Mouse (Mus musculus): ENCODE results near the gene Tpd52l1. TPM values are rescaled to one million over a fixed set of nuclear protein-coding genes. Genes with fewer than 3 reads are reported as not detected.

The Tpd52l1 gene
- total RNA-seq, 1 experiment from 2014 or later = not detected

GRCm38 (mm10) chr10:31352845-31353427, 92.8 kb downstream of the Tpd52l1 start:
- no peak for ATAC-seq (ENCODE audit: extremely low read depth, insufficient number of reproducible peaks, low FRiP score, poor library complexity, severe bottlenecking)

GRCm38 (mm10) chr10:31351056-31351455, 94.7 kb downstream of the Tpd52l1 start:
- no peak for ATAC-seq (ENCODE audit: extremely low read depth, insufficient number of reproducible peaks, low FRiP score, poor library complexity, severe bottlenecking)

- ATAC-seq (ENCODE audit: extremely low read depth, insufficient number of reproducible peaks, low FRiP score, poor library complexity, severe bottlenecking) = no peak
Measured at GRCm38 (mm10) chr10:31346401-31346800, 99.4 kb downstream of the Tpd52l1 start.

GRCm38 (mm10) chr10:31336432-31336831, 109.3 kb downstream of the Tpd52l1 start:
- ATAC-seq (ENCODE audit: extremely low read depth, insufficient number of reproducible peaks, low FRiP score, poor library complexity, severe bottlenecking) = no peak

GRCm38 (mm10) chr10:31331225-31331775, 114.5 kb downstream of the Tpd52l1 start:
- no peak for ATAC-seq (ENCODE audit: extremely low read depth, insufficient number of reproducible peaks, low FRiP score, poor library complexity, severe bottlenecking)

- ATAC-seq (ENCODE audit: extremely low read depth, insufficient number of reproducible peaks, low FRiP score, poor library complexity, severe bottlenecking) = no peak
Measured at GRCm38 (mm10) chr10:31330286-31330962, 115.3 kb downstream of the Tpd52l1 start.

GRCm38 (mm10) chr10:31329436-31329835, 116.3 kb downstream of the Tpd52l1 start:
- ATAC-seq (ENCODE audit: extremely low read depth, insufficient number of reproducible peaks, low FRiP score, poor library complexity, severe bottlenecking) = no peak

GRCm38 (mm10) chr10:31318491-31318890, 127.3 kb downstream of the Tpd52l1 start:
- ATAC-seq (ENCODE audit: extremely low read depth, insufficient number of reproducible peaks, low FRiP score, poor library complexity, severe bottlenecking) = no peak

- peak; percentile 86 for ATAC-seq (ENCODE audit: extremely low read depth, insufficient number of reproducible peaks, low FRiP score, poor library complexity, severe bottlenecking)
Measured at GRCm38 (mm10) chr10:31312865-31313848, 132.6 kb downstream of the Tpd52l1 start, which contains the start of gene Hddc2. TSS of gene Hddc2 (plus strand) at chr10:31313383.

- no peak for ATAC-seq (ENCODE audit: extremely low read depth, insufficient number of reproducible peaks, low FRiP score, poor library complexity, severe bottlenecking)
Measured at GRCm38 (mm10) chr10:31307024-31307598, 138.6 kb downstream of the Tpd52l1 start.

- ATAC-seq (ENCODE audit: extremely low read depth, insufficient number of reproducible peaks, low FRiP score, poor library complexity, severe bottlenecking) = no peak
Measured at GRCm38 (mm10) chr10:31303446-31303845, 142.3 kb downstream of the Tpd52l1 start.

GRCm38 (mm10) chr10:31300292-31300691, 145.5 kb downstream of the Tpd52l1 start:
- no peak for ATAC-seq (ENCODE audit: extremely low read depth, insufficient number of reproducible peaks, low FRiP score, poor library complexity, severe bottlenecking)

- peak; percentile 69; the same call in 1 of the 2 replicates for ATAC-seq (ENCODE audit: extremely low read depth, insufficient number of reproducible peaks, low FRiP score, poor library complexity, severe bottlenecking)
Measured at GRCm38 (mm10) chr10:31298921-31299574, 146.7 kb downstream of the Tpd52l1 start.

GRCm38 (mm10) chr10:31298263-31298662, 147.5 kb downstream of the Tpd52l1 start:
- ATAC-seq (ENCODE audit: extremely low read depth, insufficient number of reproducible peaks, low FRiP score, poor library complexity, severe bottlenecking) = no peak

GRCm38 (mm10) chr10:31297106-31297505, 148.7 kb downstream of the Tpd52l1 start:
- ATAC-seq (ENCODE audit: extremely low read depth, insufficient number of reproducible peaks, low FRiP score, poor library complexity, severe bottlenecking) = no peak

- no peak for ATAC-seq (ENCODE audit: extremely low read depth, insufficient number of reproducible peaks, low FRiP score, poor library complexity, severe bottlenecking)
Measured at GRCm38 (mm10) chr10:31296458-31296857, 149.3 kb downstream of the Tpd52l1 start.

- ATAC-seq (ENCODE audit: extremely low read depth, insufficient number of reproducible peaks, low FRiP score, poor library complexity, severe bottlenecking) = no peak
Measured at GRCm38 (mm10) chr10:31295705-31296104, 150.1 kb downstream of the Tpd52l1 start.

- ATAC-seq (ENCODE audit: extremely low read depth, insufficient number of reproducible peaks, low FRiP score, poor library complexity, severe bottlenecking) = no peak
Measured at GRCm38 (mm10) chr10:31288697-31289390, 156.9 kb downstream of the Tpd52l1 start.

Measured in neutrophil, adult 5-6 weeks (primary cell).